Mouse (Mus musculus) bone marrow, adult 2 months (tissue): ENCODE results near the gene Edem1. TPM values are rescaled to one million over a fixed set of nuclear protein-coding genes. Genes with fewer than 3 reads are reported as not detected.

Source experiments
- H3K27ac ChIP-seq: fragments of 200-500 bp; 2 replicates; pipeline ENCODE4 v1.5.1; 2012; ENCODE audit warnings: low read depth, mild to moderate bottlenecking, control low read depth, inconsistent platforms, low read length; ENCODE audit not compliant: control insufficient read depth, poor library complexity, insufficient read depth
- H3K4me1 ChIP-seq: fragments of 200-500 bp; 2 replicates; pipeline ENCODE4 v1.6.1; 2011; ENCODE audit warnings: low read length; ENCODE audit not compliant: control insufficient read depth, insufficient read depth
- H3K4me3 ChIP-seq: fragments of 200-500 bp; replicated peaks from 2 replicates; pipeline ENCODE3; 2011; ENCODE audit warnings: mild to moderate bottlenecking, low read depth, low read length, control low read depth; ENCODE audit not compliant: control insufficient read depth
- CTCF ChIP-seq: fragments of 200-500 bp; IDR thresholded peaks from 2 replicates; pipeline ENCODE4 v1.5.1; 2011; ENCODE audit warnings: low read length, control low read depth; ENCODE audit not compliant: control insufficient read depth, insufficient read depth
- POLR2A ChIP-seq: fragments of 200-500 bp; IDR thresholded peaks from 2 replicates; pipeline ENCODE4 v1.6.1; 2011; ENCODE audit warnings: low read depth, mild to moderate bottlenecking, control low read depth, low read length, borderline replicate concordance; ENCODE audit not compliant: control insufficient read depth
- WGBS: fragments of 180-500 bp; shearing (Covaris S2); methylation state at CpG from one replicate; pipeline ENCODE4 v1.1.7; 2018; 5-methylcytosine and 5-hydroxymethylcytosine counted together
- polyA plus RNA-seq: library from polyadenylated mRNA; stranded (reverse); fragments of >200 nt; gene quantifications from 2 replicates; pipeline ENCODE4 v1.2.4, GENCODE M21; 2011; ENCODE audit warnings: low replicate concordance; ENCODE audit not compliant: missing spikeins, insufficient read depth, insufficient read length

Gene Edem1
- polyA plus RNA-seq, 1 experiment: 66.4 TPM

DNA sequence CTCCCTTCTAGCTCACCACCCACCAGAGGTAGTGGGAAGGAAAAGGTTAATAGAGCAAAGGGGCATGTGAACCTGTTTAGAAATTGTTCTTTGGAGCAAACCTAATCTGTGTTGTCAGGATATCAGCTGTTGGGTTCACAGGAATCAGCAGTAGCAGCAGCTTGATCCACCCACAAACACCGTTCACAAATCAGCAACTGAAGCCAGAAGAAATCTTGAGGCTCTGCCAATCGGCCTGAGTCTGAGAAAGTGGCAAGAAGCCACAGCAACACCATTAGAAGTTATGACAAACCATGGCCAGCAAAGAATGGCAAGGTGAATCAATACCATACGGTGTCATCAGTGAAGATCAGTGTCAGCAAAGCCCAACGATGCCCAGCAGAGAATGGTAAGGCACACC is 42.8 kb downstream of the Edem1 start:
- TF ChIP-seq CTCF: no peak
- TF ChIP-seq POLR2A: no peak
- no peak overlapping the region for H3K27ac ChIP-seq
- 76% methylated on average over 4 of the region's 4 CpGs for WGBS
- no peak overlapping the region for H3K4me3 ChIP-seq
- no peaks in the 10 kb centered on the region for H3K4me1 ChIP-seq

DNA sequence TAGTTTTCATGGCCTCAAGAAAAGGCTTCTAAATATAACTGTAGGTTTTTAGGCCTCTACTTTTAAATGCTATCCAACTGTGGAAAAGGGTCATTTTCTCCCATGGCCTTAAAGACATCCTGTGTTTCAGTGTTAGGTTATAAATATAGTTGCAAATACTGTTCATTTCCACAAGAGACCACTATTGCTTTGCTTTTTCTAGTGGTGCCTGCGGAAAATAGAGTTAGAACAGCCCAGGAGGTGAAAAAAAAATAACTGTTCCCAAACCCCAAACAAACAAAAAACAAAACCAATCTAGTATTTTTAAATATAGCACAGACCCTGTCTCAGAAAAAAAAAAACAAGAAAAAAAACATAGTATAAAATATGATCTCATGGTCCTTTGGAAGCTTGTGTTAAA is 46.9 kb downstream of the Edem1 start:
- no peak overlapping the region for H3K4me3 ChIP-seq
- WGBS: 56% methylated on average over 1 of the region's 1 CpGs
- TF ChIP-seq POLR2A (no peak), CTCF (no peak)
- H3K4me1 ChIP-seq: no peaks in the 10 kb centered on the region
- H3K27ac ChIP-seq: no peak overlapping the region

DNA sequence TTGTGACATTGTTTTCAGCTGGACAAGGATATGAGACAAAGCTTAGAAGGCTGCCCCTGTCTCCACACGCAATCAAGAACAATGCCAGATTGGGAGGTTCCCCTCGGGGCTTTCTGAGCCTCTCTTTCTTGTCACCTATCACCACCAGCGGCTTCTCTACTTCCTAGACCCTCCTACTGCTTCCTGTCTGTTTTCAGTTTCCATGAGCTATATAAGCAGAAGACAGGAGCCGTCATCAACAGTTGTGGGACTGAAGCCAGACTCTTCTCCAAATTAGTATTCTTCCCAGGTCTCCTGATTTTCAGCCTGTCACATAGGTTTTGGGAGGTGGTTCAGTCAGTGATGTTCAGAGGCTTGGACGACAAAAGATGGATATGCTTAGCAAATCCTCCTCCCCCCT is 47.6 kb downstream of the Edem1 start:
- 4% methylated on average over 5 of the region's 5 CpGs for WGBS
- Histone ChIP-seq H3K4me1 (no peaks in the 10 kb centered on the region), H3K4me3 (no peak overlapping the region), H3K27ac (no peak overlapping the region)
- no peak for TF ChIP-seq POLR2A
- TF ChIP-seq CTCF: no peak

DNA sequence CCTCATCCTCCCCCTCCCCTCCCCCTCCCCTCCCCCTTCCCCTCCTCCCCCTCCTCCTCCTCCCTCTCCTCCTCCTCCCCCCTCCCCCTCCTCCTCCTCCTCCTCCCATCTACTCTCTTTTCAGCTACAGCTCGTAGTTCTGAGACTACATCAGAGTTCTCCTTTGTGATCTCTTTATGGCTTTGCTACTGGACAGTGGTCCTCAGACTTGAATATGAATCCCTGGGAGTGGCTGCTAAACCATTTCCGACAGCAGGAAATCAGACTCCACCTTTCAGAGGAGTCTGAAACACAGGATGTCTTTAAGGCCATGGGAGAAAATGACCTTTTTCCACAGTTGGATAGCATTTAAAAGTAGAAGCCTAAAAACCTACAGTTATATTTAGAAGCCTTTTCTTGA is 48.0 kb downstream of the Edem1 start:
- no peak for TF ChIP-seq CTCF
- TF ChIP-seq POLR2A: no peak
- H3K27ac ChIP-seq: no peak overlapping the region
- 69% methylated on average over 2 of the region's 2 CpGs for WGBS
- no peaks in the 10 kb centered on the region for H3K4me1 ChIP-seq
- H3K4me3 ChIP-seq: no peak overlapping the region

DNA sequence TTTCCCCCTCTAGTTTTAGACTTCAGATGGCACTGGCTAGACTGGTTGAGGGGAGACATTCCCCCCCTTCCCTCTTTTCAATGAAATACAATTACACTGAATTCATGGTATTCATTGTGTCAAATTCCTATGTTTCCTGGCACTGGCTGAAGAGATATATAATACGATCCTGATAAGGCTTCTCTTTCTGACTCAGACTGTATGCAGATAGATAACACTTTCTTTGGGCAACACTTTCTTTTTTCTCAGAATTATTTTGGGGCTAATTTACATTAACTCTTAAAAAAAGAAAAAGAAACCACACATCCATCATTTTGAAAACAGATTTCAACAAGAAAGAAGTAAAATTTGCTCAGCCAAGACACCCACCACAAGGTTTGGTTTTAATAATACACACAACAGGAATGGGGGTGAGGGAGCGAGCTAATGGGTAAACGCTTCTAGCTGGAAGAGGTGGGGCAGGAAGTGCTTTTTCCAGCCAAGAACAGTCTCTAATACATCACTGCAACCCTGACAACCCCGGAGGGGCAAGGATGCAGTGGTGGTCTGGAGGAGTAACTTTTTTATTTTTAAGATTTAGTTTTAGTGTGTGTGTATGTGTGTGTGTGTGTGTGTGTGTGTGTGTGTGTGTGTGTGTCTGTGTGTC is 52.0 kb downstream of the Edem1 start:
- Histone ChIP-seq H3K4me1 (no peaks in the 10 kb centered on the region), H3K27ac (no peak overlapping the region), H3K4me3 (no peak overlapping the region)
- TF ChIP-seq POLR2A: no peak
- no peak for TF ChIP-seq CTCF
- 29% methylated on average over 4 of the region's 4 CpGs for WGBS

DNA sequence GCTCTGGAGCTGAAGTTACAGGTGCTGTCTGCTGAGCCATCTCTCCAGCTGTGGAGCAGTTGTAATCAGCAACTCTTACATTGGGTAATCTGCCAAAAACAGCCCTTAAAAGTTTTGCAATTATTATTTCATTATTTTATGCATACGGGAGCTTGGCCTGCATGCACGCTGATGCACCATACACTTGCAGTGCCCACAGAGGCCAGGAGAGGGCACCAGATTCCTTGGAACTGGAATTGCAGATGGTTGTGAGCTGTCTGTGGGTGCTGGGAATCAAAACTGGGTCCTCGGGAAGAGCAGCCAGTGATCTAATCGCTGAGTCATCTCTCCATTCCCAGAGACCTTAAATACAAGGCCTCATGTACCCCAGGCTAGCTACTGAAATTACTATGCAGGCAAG is 52.6 kb downstream of the Edem1 start:
- Histone ChIP-seq H3K4me1 (no peaks in the 10 kb centered on the region), H3K4me3 (no peak overlapping the region), H3K27ac (no peak overlapping the region)
- 80% methylated on average over 4 of the region's 4 CpGs for WGBS
- TF ChIP-seq CTCF: peak; percentile 37; the same call in 1 of the 2 replicates
- TF ChIP-seq POLR2A: no peak

DNA sequence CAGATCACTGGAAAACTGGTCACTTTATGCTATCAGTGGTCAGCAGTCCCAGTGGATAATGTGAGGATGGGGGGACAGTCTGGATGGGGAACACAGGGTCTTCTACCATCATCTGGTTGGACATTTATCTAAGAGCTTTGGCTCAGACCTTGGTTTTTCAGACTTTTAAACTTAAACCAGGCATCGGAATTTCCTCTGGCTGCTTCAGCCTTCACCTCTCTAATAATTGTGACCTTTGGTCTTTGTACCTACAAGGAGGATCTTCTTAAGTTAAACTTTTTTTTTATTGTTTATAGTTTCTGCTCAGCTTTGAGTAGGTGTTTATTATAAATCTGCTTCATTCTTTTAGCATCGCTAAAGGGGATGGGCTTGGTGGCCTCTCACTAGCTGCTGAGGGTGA is 55.4 kb downstream of the Edem1 start:
- H3K27ac ChIP-seq: no peak overlapping the region
- WGBS: 83% methylated on average over 2 of the region's 2 CpGs
- H3K4me3 ChIP-seq: no peak overlapping the region
- no peaks in the 10 kb centered on the region; the same call in 1 of the 2 replicates for H3K4me1 ChIP-seq
- no peak for TF ChIP-seq CTCF
- no peak for TF ChIP-seq POLR2A

DNA sequence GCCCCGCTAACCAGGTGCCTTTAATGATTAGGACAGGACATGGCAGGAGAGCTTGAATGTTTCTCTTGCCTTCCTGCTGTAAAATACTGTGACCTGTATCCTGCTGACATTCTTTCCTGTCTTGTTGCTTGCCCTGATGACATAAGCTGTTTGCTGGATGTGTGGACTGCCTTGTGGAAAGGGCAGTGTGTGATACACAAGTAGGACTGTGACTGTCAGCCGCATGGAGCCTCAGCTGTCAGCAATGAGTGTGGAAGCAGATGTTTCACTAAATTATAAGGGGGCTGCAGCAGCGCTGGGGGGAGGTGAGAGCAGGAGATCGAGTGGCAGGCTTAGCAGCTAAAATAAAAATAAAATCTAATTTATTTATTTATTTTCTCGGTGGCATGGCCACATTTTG is 56.2 kb downstream of the Edem1 start:
- no peak overlapping the region for H3K4me3 ChIP-seq
- no peak for TF ChIP-seq CTCF
- no peak for TF ChIP-seq POLR2A
- H3K4me1 ChIP-seq: no peaks in the 10 kb centered on the region; the same call in 1 of the 2 replicates
- 70% methylated on average over 5 of the region's 5 CpGs for WGBS
- H3K27ac ChIP-seq: no peak overlapping the region

DNA sequence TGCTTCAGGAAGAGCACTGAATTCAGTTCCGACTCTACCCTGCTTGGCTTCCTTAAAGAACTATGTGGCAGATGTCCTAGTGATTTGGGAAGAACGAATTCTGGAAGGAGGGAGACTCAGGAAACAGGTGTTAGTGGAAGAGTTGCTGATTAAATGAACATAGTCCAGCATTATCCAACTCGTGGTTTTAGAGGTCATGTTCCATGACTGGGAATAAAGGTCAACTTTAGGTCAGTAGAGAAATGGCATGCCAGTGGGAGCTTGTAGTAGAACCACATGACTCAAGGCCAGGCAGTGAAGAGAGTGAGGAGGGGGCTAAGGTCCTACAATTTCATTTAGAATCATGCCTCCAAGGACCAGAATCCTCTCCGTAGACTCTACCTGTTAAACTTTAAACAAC is 57.9 kb downstream of the Edem1 start:
- no peak for TF ChIP-seq POLR2A
- no peak for TF ChIP-seq CTCF
- 61% methylated on average over 4 of the region's 4 CpGs for WGBS
- Histone ChIP-seq H3K4me1 (no peaks in the 10 kb centered on the region; the same call in 1 of the 2 replicates), H3K27ac (no peak overlapping the region), H3K4me3 (no peak overlapping the region)
